Mouse (Mus musculus): ENCODE results near the gene Tbc1d10b. TPM values are rescaled to one million over a fixed set of nuclear protein-coding genes. Genes with fewer than 3 reads are reported as not detected.
A peak's percentile ranks its signal among the peaks of the same experiment; 100 is the strongest.
"Not testable (repeated sequence)": the region's sequence is repeated elsewhere in the genome, so short reads cannot be mapped to it uniquely, and the experiment has no call there.

Gene Tbc1d10b
- total RNA-seq, 2 experiments from 2014 or later, result 102 to 120 TPM

DNA sequence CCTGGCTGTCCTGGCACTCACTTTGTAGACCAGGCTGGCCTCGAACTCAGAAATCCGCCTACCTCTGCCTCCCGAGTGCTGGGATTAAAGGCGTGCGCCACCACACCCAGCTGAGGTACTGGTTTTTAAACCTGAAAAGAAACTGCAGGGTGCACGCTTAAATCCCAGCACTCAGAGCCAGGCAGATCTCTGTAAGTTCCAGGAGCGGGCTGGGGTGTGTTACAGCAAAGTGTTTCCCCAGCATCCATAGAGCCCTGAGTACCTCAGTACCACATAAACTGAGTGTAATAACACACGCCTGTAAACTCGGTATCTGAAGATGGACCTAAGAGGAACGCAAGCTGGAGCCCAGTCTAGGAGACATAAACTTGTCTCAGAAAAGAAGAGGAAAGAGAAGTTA, 20.9 kb downstream of the Tbc1d10b start:
- Histone ChIP-seq H3K27ac (no peak overlapping the region), H3K4me3 (no peak overlapping the region)
- no peak for DNase-seq (ENCODE audit: low spot score in 2 of 2)
- no peak for TF ChIP-seq CTCF (conservative IDR thresholded peaks at IDR 0.05)

DNA sequence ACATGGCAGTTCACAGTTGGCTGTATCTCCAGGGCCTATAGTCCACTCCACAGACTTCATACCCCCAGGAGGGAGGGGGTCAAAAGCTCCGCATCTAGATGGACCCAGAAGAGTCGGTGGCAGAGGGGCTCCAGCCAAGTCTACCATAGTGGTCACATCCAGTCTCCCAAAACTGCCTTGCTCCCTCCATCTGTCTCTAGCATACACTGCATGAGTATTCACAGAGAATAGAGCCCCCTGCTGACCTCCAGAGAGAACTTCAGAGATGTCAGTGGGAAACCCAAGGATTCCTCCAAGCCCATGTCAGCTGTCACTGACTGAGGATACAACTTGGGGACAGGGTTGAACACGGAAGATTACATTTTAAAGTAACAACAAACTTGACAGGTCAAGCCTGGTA, 22.7 kb downstream of the Tbc1d10b start:
- no peak overlapping the region for H3K4me3 ChIP-seq
- no peak for DNase-seq (ENCODE audit: low spot score in 2 of 2)
- peak; percentile 77 for TF ChIP-seq CTCF (conservative IDR thresholded peaks at IDR 0.05)

DNA sequence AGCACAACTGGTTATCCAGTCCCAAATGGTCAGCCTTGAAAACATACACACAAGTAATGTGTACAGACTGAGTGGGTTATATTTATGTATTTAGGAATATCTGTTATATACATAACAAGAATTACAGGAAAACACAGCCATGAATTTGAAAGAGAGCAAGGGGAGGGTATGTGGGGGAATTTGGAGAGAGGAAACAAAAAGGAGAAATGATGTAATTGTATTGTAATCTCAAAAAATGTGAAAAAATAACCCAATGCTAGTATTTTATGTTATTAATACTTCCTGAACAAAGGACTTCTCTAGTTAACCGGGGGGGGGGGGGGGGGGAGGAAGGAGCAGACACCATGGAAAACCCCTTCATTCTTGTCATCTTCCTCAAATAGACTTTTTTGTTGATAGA, 23.5 kb downstream of the Tbc1d10b start:
- TF ChIP-seq CTCF (conservative IDR thresholded peaks at IDR 0.05), result no peak
- no peak overlapping the region for H3K4me3 ChIP-seq
- no peak for DNase-seq (ENCODE audit: low spot score in 2 of 2)
- H3K27ac ChIP-seq, result no peak overlapping the region

More for the DNA sequence above, 22.7 kb downstream of the Tbc1d10b start:
- no peak overlapping the region for H3K27ac ChIP-seq

DNA sequence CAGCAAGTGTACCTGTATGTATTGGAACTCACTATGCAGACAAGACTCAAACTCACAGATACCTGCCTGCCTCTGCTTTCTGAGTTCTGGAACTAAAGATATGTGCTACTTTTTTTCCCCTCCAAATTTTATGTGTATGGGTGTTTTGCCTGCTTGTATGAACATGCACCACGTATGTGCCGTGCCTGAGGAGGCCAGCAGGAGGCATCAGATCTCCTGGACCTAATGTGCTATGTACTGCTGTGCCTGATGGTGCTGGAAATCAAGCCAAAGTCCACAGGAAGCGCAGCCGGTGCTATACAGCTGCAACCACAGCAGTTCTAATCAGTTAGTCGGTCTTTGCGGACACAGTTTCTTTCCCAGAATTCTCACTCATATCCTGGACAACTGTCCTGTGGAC, 24.4 kb downstream of the Tbc1d10b start:
- no peak overlapping the region for H3K27ac ChIP-seq
- TF ChIP-seq CTCF (conservative IDR thresholded peaks at IDR 0.05), result peak; percentile 43
- no peak for DNase-seq (ENCODE audit: low spot score in 2 of 2)
- H3K4me3 ChIP-seq, result no peak overlapping the region

DNA sequence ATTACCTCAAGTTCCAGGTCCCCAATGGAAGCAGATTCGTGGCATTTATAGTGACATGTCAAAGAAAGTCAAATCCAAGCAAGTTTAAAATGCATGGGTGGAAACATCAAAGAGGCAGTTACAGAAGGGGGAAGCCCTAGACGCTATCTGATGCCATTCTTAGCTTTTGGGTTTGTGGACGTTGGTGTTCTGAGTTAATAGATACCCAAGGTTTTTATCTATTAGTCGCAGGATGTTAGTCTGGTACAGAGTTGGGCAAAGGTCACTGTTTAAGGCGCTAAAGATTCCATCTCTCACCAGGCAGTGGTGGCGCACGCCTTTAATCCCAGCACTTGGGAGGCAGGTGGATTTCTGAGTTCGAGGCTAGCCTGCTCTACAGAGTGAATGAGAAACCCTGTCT, 24.9 kb downstream of the Tbc1d10b start:
- Histone ChIP-seq H3K4me3 (no peak overlapping the region), H3K27ac (no peak overlapping the region)
- TF ChIP-seq CTCF (conservative IDR thresholded peaks at IDR 0.05), result no peak
- DNase-seq (ENCODE audit: low spot score in 2 of 2), result no peak

DNA sequence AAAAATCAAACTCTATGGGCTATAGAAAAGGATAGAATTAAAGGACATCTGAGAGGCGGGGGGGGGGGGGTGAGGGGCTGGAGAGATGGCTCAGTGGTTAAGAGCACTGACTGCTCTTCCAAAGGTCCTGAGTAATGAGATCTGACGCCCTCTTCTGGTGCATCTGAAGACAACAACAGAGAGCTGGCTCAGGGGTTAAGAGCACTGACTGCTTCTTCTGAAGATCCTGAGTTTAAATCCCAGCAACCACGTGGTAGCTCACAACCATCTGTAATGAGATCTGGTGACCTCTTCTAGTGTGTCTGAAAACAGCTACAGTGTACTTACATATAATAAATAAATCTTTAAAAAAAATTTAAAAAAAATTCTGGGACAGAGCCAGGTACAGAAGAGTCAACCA, 26.5 kb downstream of the Tbc1d10b start:
- H3K27ac ChIP-seq; DNase-seq (ENCODE audit: low spot score in 2 of 2); H3K4me3 ChIP-seq: not testable (repeated sequence)
- TF ChIP-seq CTCF (conservative IDR thresholded peaks at IDR 0.05), result peak; percentile 35

DNA sequence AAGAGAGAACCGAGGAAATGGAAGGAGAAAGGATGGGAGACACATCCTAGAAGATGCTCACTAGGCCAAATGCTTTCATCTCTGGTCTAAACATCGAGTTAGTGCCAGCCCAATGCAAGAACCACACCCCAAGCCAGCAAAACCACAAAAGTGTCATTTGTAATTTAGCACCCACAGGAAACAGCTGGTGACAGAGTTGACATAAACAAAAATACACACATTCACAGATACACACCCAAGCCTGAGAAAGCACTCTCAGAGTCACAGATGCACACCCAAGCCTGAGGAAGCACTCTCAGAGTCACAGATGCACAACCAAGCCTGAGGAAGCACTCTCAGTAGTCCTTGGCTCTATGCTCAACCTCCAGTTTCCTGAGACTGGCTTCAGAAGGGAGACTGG, 27.5 kb downstream of the Tbc1d10b start:
- Histone ChIP-seq H3K4me3 (no peak overlapping the region), H3K27ac (no peak overlapping the region)
- no peak for DNase-seq (ENCODE audit: low spot score in 2 of 2)
- TF ChIP-seq CTCF (conservative IDR thresholded peaks at IDR 0.05), result no peak

DNA sequence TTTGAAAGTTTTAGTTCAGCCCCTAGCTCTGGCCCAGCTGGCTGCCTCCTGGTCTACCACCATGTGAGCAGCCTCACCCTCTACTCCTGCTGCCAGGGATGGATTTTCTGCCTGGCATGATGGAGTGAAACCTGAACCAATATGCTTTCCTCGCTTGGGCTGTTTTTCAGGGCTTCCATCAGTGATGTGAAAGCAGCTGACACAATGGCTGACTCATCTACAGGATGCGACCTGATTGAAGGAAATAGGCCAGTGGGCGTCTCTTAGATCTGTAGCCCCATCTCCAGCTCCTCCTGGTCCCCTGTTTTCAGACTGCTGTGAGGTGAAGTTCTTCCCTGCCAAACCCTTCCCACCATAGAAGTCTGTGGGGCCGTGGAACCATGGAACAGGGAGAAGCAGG, 31.3 kb downstream of the Tbc1d10b start:
- no peak for DNase-seq (ENCODE audit: low spot score in 2 of 2)
- H3K4me3 ChIP-seq, result no peak overlapping the region
- no peak for TF ChIP-seq CTCF (conservative IDR thresholded peaks at IDR 0.05)
- no peak overlapping the region for H3K27ac ChIP-seq

DNA sequence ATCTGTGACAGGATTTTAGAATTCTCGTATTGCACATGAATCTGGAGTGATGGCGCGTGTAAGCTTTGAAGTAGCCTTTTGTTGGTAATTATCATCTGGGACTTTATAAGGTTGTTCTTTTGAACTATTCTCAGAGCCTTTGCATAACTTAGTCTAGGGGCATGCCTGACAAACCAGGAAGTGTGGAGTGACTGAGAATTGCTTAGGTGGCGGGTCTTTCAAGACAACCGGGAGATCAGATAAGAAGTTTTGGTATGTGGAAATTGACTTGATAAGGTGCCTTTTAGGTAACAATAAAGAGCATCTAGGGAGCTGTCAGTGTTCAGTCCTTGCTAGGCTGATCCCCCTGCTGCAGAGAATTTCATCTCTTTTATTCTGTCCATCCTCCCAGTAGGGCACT, 41.8 kb downstream of the Tbc1d10b start:
- H3K4me3 ChIP-seq, result no peak overlapping the region
- TF ChIP-seq CTCF (conservative IDR thresholded peaks at IDR 0.05), result no peak
- no peak for DNase-seq (ENCODE audit: low spot score in 2 of 2)
- no peak overlapping the region for H3K27ac ChIP-seq

DNA sequence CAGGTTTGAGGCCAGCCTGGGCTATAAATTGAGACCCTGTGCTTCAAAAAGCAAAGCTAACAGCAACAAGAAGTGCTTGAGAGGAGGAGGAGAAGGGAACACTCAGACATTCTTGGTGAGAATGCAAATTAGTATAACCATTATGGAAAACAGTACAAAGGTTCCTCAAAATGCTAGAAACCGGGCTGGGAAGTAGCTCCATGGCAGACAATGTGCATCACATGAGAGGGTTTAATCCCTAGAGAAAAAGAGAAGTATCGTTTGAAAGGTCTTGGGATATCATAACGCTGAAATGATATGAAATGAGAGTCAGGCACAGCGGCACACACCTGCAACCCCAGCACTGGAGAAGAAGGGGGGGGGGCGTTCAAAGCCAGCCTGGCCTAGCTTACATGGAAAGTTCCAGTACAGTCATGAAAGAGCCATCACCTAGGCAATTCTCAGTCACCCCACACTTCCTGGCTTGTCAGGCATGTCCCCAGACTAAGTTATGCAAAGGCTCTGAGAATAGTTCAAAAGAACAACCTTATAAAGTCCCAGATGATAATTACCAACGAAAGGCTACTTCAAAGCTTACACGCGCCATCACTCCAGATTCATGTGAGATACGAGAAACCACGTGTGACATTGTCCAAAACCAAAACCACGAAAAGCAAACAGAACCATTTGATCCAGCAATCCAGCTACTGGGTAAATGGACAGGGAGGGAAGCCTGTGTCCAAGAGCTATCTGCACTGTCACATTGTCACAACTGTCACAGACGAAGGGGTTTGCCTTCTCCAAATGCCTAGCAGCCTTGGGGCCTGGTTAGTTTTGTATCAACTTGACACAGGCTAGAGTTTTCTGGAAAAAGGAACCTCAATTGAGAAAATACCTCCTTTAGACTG, 42.4 kb downstream of the Tbc1d10b start:
- Histone ChIP-seq H3K27ac (no peak overlapping the region), H3K4me3 (no peak overlapping the region)
- DNase-seq (ENCODE audit: low spot score in 2 of 2), result no peak
- TF ChIP-seq CTCF (conservative IDR thresholded peaks at IDR 0.05), result no peak

DNA sequence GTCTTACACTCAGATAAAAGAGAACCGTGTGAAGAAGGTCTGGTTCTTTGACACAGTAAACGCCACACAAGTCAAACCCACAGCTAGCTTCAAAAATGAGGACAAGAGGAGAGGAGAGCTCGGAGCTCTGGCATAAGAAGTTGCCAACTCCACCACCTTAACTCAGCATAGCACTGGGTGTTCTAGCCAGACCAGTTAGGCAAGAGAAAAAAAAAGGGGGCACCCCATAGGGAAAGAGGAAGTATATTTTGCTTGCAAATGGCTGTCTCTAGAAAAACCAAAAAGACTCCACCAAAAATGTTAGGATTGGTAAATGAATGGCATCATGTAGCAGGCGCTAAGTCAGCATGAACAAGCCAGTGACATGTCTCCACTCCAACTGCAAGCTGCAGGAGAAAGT, 44.3 kb downstream of the Tbc1d10b start:
- DNase-seq (ENCODE audit: low spot score in 2 of 2), result no peak
- TF ChIP-seq CTCF (conservative IDR thresholded peaks at IDR 0.05), result no peak
- Histone ChIP-seq H3K4me3 (no peak overlapping the region), H3K27ac (no peak overlapping the region)

DNA sequence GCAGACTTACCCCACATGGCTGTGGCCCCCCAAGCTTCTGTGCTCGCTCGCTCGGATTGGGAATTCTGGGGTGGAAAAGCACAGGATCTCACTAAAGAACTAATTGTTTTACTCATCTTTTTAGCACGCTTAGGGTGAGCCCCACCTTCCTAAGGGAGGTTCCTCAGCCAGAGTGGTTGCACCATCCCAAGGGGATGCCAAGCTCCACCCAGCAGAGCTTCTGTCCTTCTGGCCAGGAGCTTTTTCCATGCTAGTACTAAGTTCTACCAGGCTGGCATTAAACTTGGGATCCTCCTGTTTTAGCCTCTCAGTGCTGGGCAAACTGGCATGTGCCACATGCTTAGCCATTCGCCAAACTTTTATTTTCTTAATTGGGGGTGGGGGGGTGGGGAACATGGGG, 45.7 kb downstream of the Tbc1d10b start:
- TF ChIP-seq CTCF (conservative IDR thresholded peaks at IDR 0.05), result no peak

DNA sequence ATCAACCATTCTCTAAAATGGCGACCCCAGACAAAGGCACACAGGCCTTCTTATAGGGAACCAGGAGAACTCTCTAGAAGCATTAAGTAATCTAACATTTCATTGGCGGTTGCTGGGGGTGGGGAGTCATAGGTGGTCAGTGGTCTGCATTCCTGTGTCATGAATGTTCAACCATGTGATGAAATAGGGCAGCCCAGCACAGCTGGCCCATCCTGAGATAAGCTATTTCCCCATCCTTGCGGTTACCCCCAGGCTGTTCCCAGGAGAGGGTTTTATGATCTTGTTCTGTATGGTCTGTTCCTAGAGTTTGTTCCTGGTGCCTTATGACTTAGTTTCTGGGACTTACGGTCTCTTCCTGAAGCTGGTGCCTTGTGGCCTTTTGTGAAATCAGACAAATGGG, 50.7 kb downstream of the Tbc1d10b start:
- DNase-seq (ENCODE audit: low spot score in 2 of 2), result no peak
- no peak for TF ChIP-seq CTCF (conservative IDR thresholded peaks at IDR 0.05)
- Histone ChIP-seq H3K27ac (no peak overlapping the region), H3K4me3 (no peak overlapping the region)

More for the DNA sequence above, 45.7 kb downstream of the Tbc1d10b start:
- Histone ChIP-seq H3K4me3 (no peak overlapping the region), H3K27ac (no peak overlapping the region)
- no peak for DNase-seq (ENCODE audit: low spot score in 2 of 2)

DNA sequence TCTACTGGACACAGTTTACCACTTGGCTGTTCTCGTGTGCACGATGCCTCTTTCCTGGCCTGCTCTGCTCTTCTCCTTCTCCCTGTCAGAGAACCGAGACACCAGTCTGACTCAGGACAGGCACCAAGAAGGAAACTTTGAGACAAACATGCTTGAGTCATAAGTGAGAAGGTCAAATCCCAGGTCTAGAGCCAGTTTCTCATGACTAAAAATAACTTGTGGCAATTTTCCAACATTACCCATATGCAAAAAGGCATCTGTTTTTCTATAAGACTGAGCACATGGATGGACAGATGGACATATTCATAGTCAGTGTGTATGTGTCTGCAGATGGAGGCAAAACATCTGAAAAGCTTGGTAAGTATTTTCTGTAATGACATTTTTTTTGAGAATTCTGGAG, 54.8 kb downstream of the Tbc1d10b start:
- TF ChIP-seq CTCF (conservative IDR thresholded peaks at IDR 0.05), result no peak
- H3K27ac ChIP-seq, result no peak overlapping the region
- no peak for DNase-seq (ENCODE audit: low spot score in 2 of 2)
- H3K4me3 ChIP-seq, result no peak overlapping the region
